ENCODE assay signal across 30 mouse cellular contexts in the genomic region with DNA sequence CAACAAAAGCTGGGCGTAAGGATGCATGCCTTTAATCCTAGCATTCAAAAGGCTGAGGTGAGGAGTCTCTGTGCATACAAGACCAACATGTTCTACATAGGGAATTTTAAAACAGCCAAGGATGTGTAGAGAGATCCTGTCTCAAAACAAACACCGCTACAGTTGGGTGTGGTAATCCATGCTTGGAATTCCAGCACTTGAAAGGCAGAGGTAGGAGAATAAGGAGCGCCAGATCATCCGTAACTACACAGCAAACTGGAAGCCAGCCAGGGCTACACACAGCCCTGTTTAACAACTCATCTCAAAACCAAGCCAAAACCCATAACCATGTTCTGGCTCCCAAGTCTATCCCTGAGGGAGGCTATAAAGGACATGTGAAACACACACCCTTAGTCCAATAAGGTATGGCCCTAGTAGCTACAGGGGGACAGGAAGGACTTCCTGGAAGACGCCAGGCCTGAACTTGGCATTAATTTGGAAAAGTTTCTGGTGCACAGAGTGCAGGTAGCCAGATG. TPM values are rescaled to one million over a fixed set of nuclear protein-coding genes. Genes with fewer than 3 reads are reported as not detected.
DNase-seq lines count a peak whose midpoint lies in the region; ATAC-seq and TF ChIP-seq lines count a peak whose summit lies in the region.
"Had no signal": no experiment of that assay in that cellular context is flagged by ENCODE, and none has a peak within 500 bp of the region (broad histone marks: within the 10 kb centered on the region; RNA-seq: fewer than 3 reads in every experiment).

No protein-coding gene starts in this region.

- H3K9ac ChIP-seq in kidney, embryonic 14.5 days (ENCODE audit: low read depth, low read length), result no peak overlapping the region
- H3K9ac ChIP-seq in forebrain, postnatal 0 days, result no peak overlapping the region
- H3K9ac ChIP-seq: heart, embryonic 12.5 days; heart, embryonic 15.5 days; hindbrain, embryonic 13.5 days had no signal

- no peaks in the 10 kb centered on the region for H3K4me1 ChIP-seq in kidney, embryonic 14.5 days (ENCODE audit: control insufficient read depth, insufficient read depth, low read length)
- no peaks in the 10 kb centered on the region for H3K4me1 ChIP-seq in forebrain, postnatal 0 days (ENCODE audit: insufficient read depth)
- H3K4me1 ChIP-seq: heart, embryonic 12.5 days; heart, embryonic 15.5 days; hindbrain, embryonic 10.5 days; hindbrain, embryonic 13.5 days had no signal

- DNase-seq in kidney, adult 11 months, result peak; percentile 12
- DNase-seq in kidney, postnatal 36 days, result peak; percentile 19 to 29
- DNase-seq in kidney, adult 18-20 months, result no peak
- DNase-seq in fat pad, adult 2 months (ENCODE audit: extremely low read depth, low read depth, low spot score), result peak; percentile 74
- DNase-seq in forebrain, postnatal 0 days, result no peak
- DNase-seq in right cerebral cortex, postnatal 14 days, result no peak
- DNase-seq: adrenal gland, adult 8-10 months; adrenal gland, postnatal 25 days; B cell, adult 2 months; cerebellum, adult 18-20 months; cerebellum, adult 9-10 months; cerebellum, postnatal 14 days; gastrocnemius, postnatal 14 days; heart, adult 18-20 months; heart, postnatal 10 days; heart, postnatal 36 days had no signal

- H3K9me3 ChIP-seq in kidney, embryonic 14.5 days (ENCODE audit: control insufficient read depth, low read length), result no peaks in the 10 kb centered on the region
- H3K9me3 ChIP-seq in forebrain, postnatal 0 days (ENCODE audit: low read length), result no peaks in the 10 kb centered on the region
- H3K9me3 ChIP-seq: G1E; heart, embryonic 12.5 days; heart, embryonic 15.5 days; hindbrain, embryonic 10.5 days; hindbrain, embryonic 13.5 days had no signal

- ATAC-seq in kidney, embryonic 14.5 days (ENCODE audit: low FRiP score, low TSS enrichment), result no peak
- ATAC-seq in forebrain, postnatal 0 days, result no peak
- ATAC-seq: activated CD4-positive, CD25-positive, alpha-beta regulatory T cell, adult 4 months; forebrain, embryonic 14.5 days; hindbrain, embryonic 16.5 days; Patski had no signal

- 87% methylated on average over 5 of the region's 5 CpGs for WGBS in kidney, embryonic 14.5 days
- 84% methylated on average over 5 of the region's 5 CpGs for WGBS in forebrain, postnatal 0 days

- peaks cover 90% of the 10 kb centered on the region for H3K36me3 ChIP-seq in kidney, embryonic 14.5 days (ENCODE audit: control insufficient read depth, insufficient read depth, low read length)
- peaks cover 95% of the 10 kb centered on the region for H3K36me3 ChIP-seq in forebrain, postnatal 0 days (ENCODE audit: insufficient read depth)

- no peak overlapping the region for H3K4me3 ChIP-seq in kidney, embryonic 14.5 days (ENCODE audit: low read length)
- H3K4me3 ChIP-seq in forebrain, postnatal 0 days (ENCODE audit: low read depth, low read length), result no peak overlapping the region
- H3K4me3 ChIP-seq: heart, embryonic 12.5 days; heart, embryonic 15.5 days; hindbrain, embryonic 10.5 days; hindbrain, embryonic 13.5 days had no signal

- H3K27me3 ChIP-seq in kidney, embryonic 14.5 days (ENCODE audit: control insufficient read depth, insufficient read depth, low read length), result no peaks in the 10 kb centered on the region
- H3K27me3 ChIP-seq in forebrain, postnatal 0 days (ENCODE audit: insufficient read depth, low read length), result no peaks in the 10 kb centered on the region
- H3K27me3 ChIP-seq: CH12.LX; heart, embryonic 12.5 days; heart, embryonic 15.5 days; hindbrain, embryonic 13.5 days; Patski had no signal

- H3K4me2 ChIP-seq in kidney, embryonic 14.5 days (replicated peaks; ENCODE audit: low read depth, low read length), result no peak overlapping the region
- no peak overlapping the region for H3K4me2 ChIP-seq in forebrain, postnatal 0 days (ENCODE audit: low read depth)
- H3K4me2 ChIP-seq: heart, embryonic 12.5 days; heart, embryonic 15.5 days; hindbrain, embryonic 13.5 days had no signal

- no peak for TF ChIP-seq CTCF in forebrain, postnatal 0 days (IDR thresholded peaks at IDR 0.05; ENCODE audit: low read depth)

- H3K27ac ChIP-seq in kidney, embryonic 14.5 days (ENCODE audit: low read depth, low read length), result no peak overlapping the region
- H3K27ac ChIP-seq in forebrain, postnatal 0 days (ENCODE audit: low read depth, low read length), result no peak overlapping the region
- H3K27ac ChIP-seq: heart, embryonic 15.5 days; hindbrain, embryonic 10.5 days; hindbrain, embryonic 13.5 days had no signal

RNA-seq across cellular contexts. Expression of gene Pars2, which starts 13.1 kb away (rescaled TPM):
- polyA plus RNA-seq in kidney, embryonic 14.5 days (2014; fragmentation: Nextera tagmentation; extraction: Ambion mirVana), result 10.9 and 14.0 TPM in 2 replicates
- 13.2 and 13.6 TPM in 2 replicates for total RNA-seq in forebrain, postnatal 0 days (2014; rRNA removed)
- 9.2 and 9.9 TPM in 2 replicates for polyA plus RNA-seq in forebrain, postnatal 0 days (2015; fragmentation: Nextera tagmentation; extraction: Ambion mirVana)

RNA-seq across cellular contexts. Expression of gene Ttc4, which starts 14.7 kb away (rescaled TPM):
- 60.9 and 90.5 TPM in 2 replicates for polyA plus RNA-seq in kidney, embryonic 14.5 days (2014; fragmentation: Nextera tagmentation; extraction: Ambion mirVana)
- 108 and 114 TPM in 2 replicates for total RNA-seq in forebrain, postnatal 0 days (2014; rRNA removed)
- polyA plus RNA-seq in forebrain, postnatal 0 days (2015; fragmentation: Nextera tagmentation; extraction: Ambion mirVana), result 78.2 and 89.1 TPM in 2 replicates

RNA-seq across cellular contexts. Expression of gene Ttc22, which starts 41.8 kb away (rescaled TPM):
- 4.6 and 5.7 TPM in 2 replicates for polyA plus RNA-seq in kidney, embryonic 14.5 days (2014; fragmentation: Nextera tagmentation; extraction: Ambion mirVana)
- 2.5 TPM in 2 replicates for total RNA-seq in forebrain, postnatal 0 days (2014; rRNA removed)
- polyA plus RNA-seq in forebrain, postnatal 0 days (2015; fragmentation: Nextera tagmentation; extraction: Ambion mirVana), result 1.2 and 1.6 TPM in 2 replicates
- total RNA-seq: adrenal gland, postnatal 25 days; CH12.LX; G1E; heart, adult 18-20 months; heart, postnatal 36 days had no signal
- polyA plus RNA-seq: activated CD4-positive, CD25-positive, alpha-beta regulatory T cell, adult 4 months; G1E; hindbrain, embryonic 10.5 days had no signal

RNA-seq across cellular contexts. Expression of gene Lexm, which starts 47.0 kb away (rescaled TPM):
- not detected in 2 replicates for polyA plus RNA-seq in kidney, embryonic 14.5 days (2014; fragmentation: Nextera tagmentation; extraction: Ambion mirVana)
- total RNA-seq in forebrain, postnatal 0 days (2014; rRNA removed), result not detected in 2 replicates
- polyA plus RNA-seq in forebrain, postnatal 0 days (2015; fragmentation: Nextera tagmentation; extraction: Ambion mirVana), result 0.09 TPM in 1 of 2 replicates, not detected in the other
- total RNA-seq: adrenal gland, adult 8-10 months; adrenal gland, postnatal 25 days; G1E; gastrocnemius, postnatal 14 days; gastrocnemius, postnatal 4 days; heart, adult 18-20 months; heart, postnatal 10 days; heart, postnatal 36 days had no signal
- polyA plus RNA-seq: activated CD4-positive, CD25-positive, alpha-beta regulatory T cell, adult 4 months; brain, embryonic 14.5 days; embryonic facial prominence, embryonic 14.5 days; forebrain, embryonic 14.5 days; G1E; heart, embryonic 15.5 days; hindbrain, embryonic 16.5 days; Patski had no signal

Comparison
In these comparisons a context has a peak if more than half of its experiments do, and no peak if none do; other contexts are left out.
1. DNase-seq: peak in kidney, adult 11 months (single experiment), kidney, postnatal 36 days (2 of 2) and fat pad, adult 2 months (single experiment); none in kidney, adult 18-20 months (single experiment), forebrain, postnatal 0 days (single experiment) and right cerebral cortex, postnatal 14 days (single experiment).